ENCODE assay signal across 21 mouse cellular contexts in genomic region chr14:117891426-117891825, GRCm38 (mm10).
A peak's percentile ranks its signal among the peaks of the same experiment; 100 is the strongest.
DNase-seq lines count a peak whose midpoint lies in the region; ATAC-seq and TF ChIP-seq lines count a peak whose summit lies in the region.
"Had no signal": no experiment of that assay in that cellular context is flagged by ENCODE, and none has a peak within 500 bp of the region (broad histone marks: within the 10 kb centered on the region; RNA-seq: fewer than 3 reads in every experiment).

No protein-coding gene starts in this region.

- intact Hi-C loops in gastrocnemius, adult 2 months (cut with DNase I): no loop called here

- no peaks in the 10 kb centered on the region for H3K36me3 ChIP-seq in hindbrain, postnatal 0 days (ENCODE audit: insufficient read depth, low read length)
- H3K36me3 ChIP-seq in hindbrain, embryonic 16.5 days (ENCODE audit: control insufficient read depth, insufficient read depth, low read length): no peaks in the 10 kb centered on the region
- no peaks in the 10 kb centered on the region for H3K36me3 ChIP-seq in midbrain, postnatal 0 days (ENCODE audit: insufficient read depth, low read length)
- H3K36me3 ChIP-seq in midbrain, embryonic 16.5 days (ENCODE audit: control insufficient read depth, insufficient read depth, low read length): no peaks in the 10 kb centered on the region
- H3K36me3 ChIP-seq: forebrain, embryonic 12.5 days; heart, embryonic 13.5 days; hindbrain, embryonic 10.5 days; limb, embryonic 12.5 days; neural tube, embryonic 15.5 days had no signal

- no peak overlapping the region for H3K4me3 ChIP-seq in hindbrain, postnatal 0 days (ENCODE audit: low read length)
- no peak overlapping the region for H3K4me3 ChIP-seq in hindbrain, embryonic 16.5 days (ENCODE audit: low read length)
- H3K4me3 ChIP-seq in midbrain, postnatal 0 days (ENCODE audit: low read depth, low read length): no peak overlapping the region
- H3K4me3 ChIP-seq in midbrain, embryonic 16.5 days (ENCODE audit: low read depth, low read length): no peak overlapping the region
- no peak overlapping the region for H3K4me3 ChIP-seq in gastrocnemius, adult 2 months
- H3K4me3 ChIP-seq: forebrain, embryonic 12.5 days; heart, embryonic 13.5 days; hindbrain, embryonic 10.5 days; limb, embryonic 12.5 days; megakaryocyte, embryonic 14.5 days; neural tube, embryonic 15.5 days had no signal

- peak; percentile 29 for DNase-seq in embryo, embryonic 10.5 days (ENCODE audit: low spot score)
- no peak for DNase-seq in embryo, embryonic 9.5 days (ENCODE audit: extremely low spot score)
- peak; percentile 38 for DNase-seq in hindbrain, postnatal 0 days (ENCODE audit: low spot score)
- peak; percentile 34 for DNase-seq in midbrain, postnatal 0 days (ENCODE audit: low spot score)
- DNase-seq in gastrocnemius, adult 2 months: no peak
- DNase-seq: cerebellum, adult 9-11 months; embryo, embryonic 11 days; gastrocnemius, postnatal 10 days; kidney, adult 2 months; kidney, postnatal 10 days; liver, postnatal 0 days; midbrain, embryonic 14.5 days; thymus, postnatal 25 days had no signal

- ATAC-seq in hindbrain, postnatal 0 days: no peak
- ATAC-seq in hindbrain, embryonic 16.5 days: no peak
- no peak for ATAC-seq in midbrain, postnatal 0 days (ENCODE audit: low FRiP score)
- no peak for ATAC-seq in midbrain, embryonic 16.5 days
- ATAC-seq: liver, postnatal 0 days had no signal

- H3K4me2 ChIP-seq in hindbrain, postnatal 0 days (ENCODE audit: low read depth, low read length): no peak overlapping the region
- H3K4me2 ChIP-seq in hindbrain, embryonic 16.5 days (ENCODE audit: low read length): no peak overlapping the region
- no peak overlapping the region for H3K4me2 ChIP-seq in midbrain, postnatal 0 days (ENCODE audit: low read depth, low read length, poor library complexity, severe bottlenecking)
- no peak overlapping the region for H3K4me2 ChIP-seq in midbrain, embryonic 16.5 days (ENCODE audit: low read length)
- H3K4me2 ChIP-seq: forebrain, embryonic 12.5 days; heart, embryonic 13.5 days; limb, embryonic 12.5 days; neural tube, embryonic 15.5 days had no signal

- no peaks in the 10 kb centered on the region for H3K27me3 ChIP-seq in hindbrain, postnatal 0 days (ENCODE audit: insufficient read depth, low read length)
- H3K27me3 ChIP-seq in hindbrain, embryonic 16.5 days (replicated peaks; ENCODE audit: control insufficient read depth, insufficient read depth, low read length): no peaks in the 10 kb centered on the region
- no peaks in the 10 kb centered on the region for H3K27me3 ChIP-seq in midbrain, postnatal 0 days (ENCODE audit: insufficient read depth, low read length)
- H3K27me3 ChIP-seq in midbrain, embryonic 16.5 days (ENCODE audit: control insufficient read depth, insufficient read depth, low read depth, low read length): no peaks in the 10 kb centered on the region
- H3K27me3 ChIP-seq: forebrain, embryonic 12.5 days; limb, embryonic 12.5 days; megakaryocyte, embryonic 14.5 days; neural tube, embryonic 15.5 days had no signal

- no peak for TF ChIP-seq CTCF in hindbrain, postnatal 0 days (IDR thresholded peaks at IDR 0.05; ENCODE audit: low read depth)
- no peak for TF ChIP-seq CTCF in midbrain, postnatal 0 days (IDR thresholded peaks at IDR 0.05)
- TF ChIP-seq CTCF in gastrocnemius, adult 2 months (IDR thresholded peaks at IDR 0.05): no peak

- 61% methylated on average over 7 of the region's 7 CpGs for WGBS in hindbrain, postnatal 0 days
- 76% methylated on average over 7 of the region's 7 CpGs for WGBS in hindbrain, embryonic 16.5 days
- 58% methylated on average over 7 of the region's 7 CpGs for WGBS in midbrain, postnatal 0 days
- WGBS in midbrain, embryonic 16.5 days: 65% methylated on average over 7 of the region's 7 CpGs

- no peaks in the 10 kb centered on the region for H3K9me3 ChIP-seq in hindbrain, postnatal 0 days (ENCODE audit: low read length)
- no peaks in the 10 kb centered on the region for H3K9me3 ChIP-seq in hindbrain, embryonic 16.5 days (ENCODE audit: control insufficient read depth, low read length)
- no peaks in the 10 kb centered on the region for H3K9me3 ChIP-seq in midbrain, postnatal 0 days (ENCODE audit: low read length)
- no peaks in the 10 kb centered on the region for H3K9me3 ChIP-seq in midbrain, embryonic 16.5 days (replicated peaks; ENCODE audit: control insufficient read depth, low read length, poor library complexity, severe bottlenecking)
- H3K9me3 ChIP-seq: forebrain, embryonic 12.5 days; heart, embryonic 13.5 days; hindbrain, embryonic 10.5 days; limb, embryonic 12.5 days; neural tube, embryonic 15.5 days had no signal

- H3K4me1 ChIP-seq in hindbrain, postnatal 0 days (ENCODE audit: insufficient read depth, low read length): no peaks in the 10 kb centered on the region
- H3K4me1 ChIP-seq in hindbrain, embryonic 16.5 days (ENCODE audit: control insufficient read depth, insufficient read depth, low read depth, low read length): no peaks in the 10 kb centered on the region
- H3K4me1 ChIP-seq in midbrain, postnatal 0 days (ENCODE audit: insufficient read depth, low read length): peaks cover 3% of the 10 kb centered on the region; the same call in 1 of the 2 replicates
- peaks cover 13% of the 10 kb centered on the region for H3K4me1 ChIP-seq in midbrain, embryonic 16.5 days (ENCODE audit: control insufficient read depth, insufficient read depth, low read length)
- H3K4me1 ChIP-seq: megakaryocyte, embryonic 14.5 days had no signal

- no peak overlapping the region for H3K9ac ChIP-seq in hindbrain, postnatal 0 days (replicated peaks; ENCODE audit: low read length)
- no peak overlapping the region for H3K9ac ChIP-seq in hindbrain, embryonic 16.5 days (ENCODE audit: low read depth, low read length)
- H3K9ac ChIP-seq in midbrain, postnatal 0 days (replicated peaks; ENCODE audit: low read length, poor library complexity, severe bottlenecking): no peak overlapping the region
- no peak overlapping the region for H3K9ac ChIP-seq in midbrain, embryonic 16.5 days (ENCODE audit: low read depth, low read length)
- H3K9ac ChIP-seq: forebrain, embryonic 12.5 days; heart, embryonic 13.5 days; limb, embryonic 12.5 days; liver, postnatal 0 days; neural tube, embryonic 15.5 days had no signal

- no peak overlapping the region for H3K27ac ChIP-seq in hindbrain, postnatal 0 days
- H3K27ac ChIP-seq in hindbrain, embryonic 16.5 days (ENCODE audit: low read depth, low read length): no peak overlapping the region
- no peak overlapping the region for H3K27ac ChIP-seq in midbrain, postnatal 0 days (ENCODE audit: low read depth, low read length)
- no peak overlapping the region for H3K27ac ChIP-seq in midbrain, embryonic 16.5 days (ENCODE audit: low read length)
- H3K27ac ChIP-seq in gastrocnemius, adult 2 months: no peak overlapping the region
- H3K27ac ChIP-seq: forebrain, embryonic 12.5 days; heart, embryonic 13.5 days; hindbrain, embryonic 10.5 days; limb, embryonic 12.5 days; neural tube, embryonic 15.5 days had no signal

Comparison
In these comparisons a context has a peak if more than half of its experiments do, and no peak if none do; other contexts are left out.
1. DNase-seq: peak in embryo, embryonic 10.5 days (single experiment), hindbrain, postnatal 0 days (single experiment) and midbrain, postnatal 0 days (single experiment); none in embryo, embryonic 9.5 days (single experiment) and gastrocnemius, adult 2 months (single experiment).